Mouse (Mus musculus) liver, embryonic 14.5 days (tissue): ENCODE measurements around the gene Zfp326.

ENCODE experiments used
- CTCF ChIP-seq: IDR thresholded peaks from 2 replicates; pipeline ENCODE4 v1.5.1; 2016; ENCODE audit warnings: antibody characterized with exemption, low read depth, control low read depth
- EP300 ChIP-seq: IDR thresholded peaks from 2 replicates; pipeline ENCODE4 v1.6.1; 2016; ENCODE audit warnings: antibody characterized with exemption, low read depth

- TF ChIP-seq CTCF (no peak), EP300 (no peak)
Observed at GRCm38 (mm10) chr5:105826916-105827510, 49.4 kb upstream of the Zfp326 start.
